Mouse (Mus musculus) heart, adult 2 months (tissue): ENCODE data around the gene Tlr9.

Experiments
- CTCF ChIP-seq: fragments of 200-600 bp; IDR thresholded peaks from 2 replicates; pipeline ENCODE4 v1.8.1; 2022; ENCODE audit warnings: antibody characterized with exemption, mild to moderate bottlenecking, moderate library complexity
- EP300 ChIP-seq: fragments of 200-500 bp; IDR thresholded peaks from 2 replicates; pipeline ENCODE4 v1.6.1; 2011; ENCODE audit warnings: low read depth, low read length, control low read depth; ENCODE audit not compliant: insufficient read depth
- POLR2A ChIP-seq: fragments of 200-500 bp; IDR thresholded peaks from 2 replicates; pipeline ENCODE4 v1.6.1; 2011; ENCODE audit warnings: mild to moderate bottlenecking, low read depth, low read length, control low read depth; ENCODE audit not compliant: insufficient read depth

GRCm38 (mm10) chr9:106182146-106182545 lies 40.3 kb upstream of the Tlr9 start:
- TF ChIP-seq CTCF (no peak), POLR2A (no peak), EP300 (no peak)
